Mouse (Mus musculus) heart, embryonic 16.5 days (tissue): ENCODE measurements around the gene Foxo6. TPM values are rescaled to one million over a fixed set of nuclear protein-coding genes. Genes with fewer than 3 reads are reported as not detected.

Experiments
- polyA plus RNA-seq: library from polyadenylated mRNA; unstranded; fragments of >200 nt; fragmentation: Nextera tagmentation; extraction: Ambion mirVana; gene quantifications from 2 replicates; pipeline ENCODE4 v1.2.1, GENCODE M21; 2015

Gene Foxo6
- polyA plus RNA-seq, 1 experiment from 2014 or later: 0.12 TPM

Other genes starting within 250 kb of the Foxo6 start
- not detected in 2 replicates for gene AL607142.1, start 222.4 kb downstream of the Foxo6 start, polyA plus RNA-seq
- gene Edn2, start 126.1 kb downstream of the Foxo6 start, polyA plus RNA-seq: 0.42 and 0.47 TPM in 2 replicates
- 67.4 and 71.4 TPM in 2 replicates for gene Scmh1, start 117.9 kb upstream of the Foxo6 start, polyA plus RNA-seq
- 0.08 and 0.11 TPM in 2 replicates for gene Slfnl1, start 244.9 kb upstream of the Foxo6 start, polyA plus RNA-seq